Mouse (Mus musculus) layer of hippocampus, postnatal 14 days (tissue): ENCODE results near the gene Cptp. TPM values are rescaled to one million over a fixed set of nuclear protein-coding genes. Genes with fewer than 3 reads are reported as not detected.
A peak's percentile ranks its signal among the peaks of the same experiment; 100 is the strongest.

Experiments
- DNase-seq, 2 experiments: peaks; one replicate each; pipeline ENCODE4 v3.0.0; 2021 to 2022; ENCODE audit warnings: low spot score in 2 of 2, mixed read lengths in 1 of 2
- long read RNA-seq, 2 experiments: library from polyadenylated mRNA; stranded (forward); transcript quantifications; one replicate each; pipeline ENCODE4 v2.0.0; 2021
- total RNA-seq, 2 experiments: library from RNA; stranded (reverse); gene quantifications; 2 replicates each; pipeline ENCODE4 v1.2.3; 2021

The Cptp gene
- 10 to 100 TPM; 29.5 to 31.2 TPM for total RNA-seq
- long read RNA-seq, experiment 1, transcript Cptp-201 (3 exons, 2,662 nt), result major isoform, 11 of 22 reads
- long read RNA-seq, experiment 1, partial matches to known transcripts, result 6 of 22 reads
- long read RNA-seq, experiment 1, other reads (novel, unspliced or antisense), result 5 of 22 reads
- long read RNA-seq, experiment 2, transcript Cptp-201 (3 exons, 2,662 nt), result major isoform, 38 of 49 reads
- long read RNA-seq, experiment 2, partial matches to known transcripts, result 7 of 49 reads
- long read RNA-seq, experiment 2, other reads (novel, unspliced or antisense), result 4 of 49 reads

DNA sequence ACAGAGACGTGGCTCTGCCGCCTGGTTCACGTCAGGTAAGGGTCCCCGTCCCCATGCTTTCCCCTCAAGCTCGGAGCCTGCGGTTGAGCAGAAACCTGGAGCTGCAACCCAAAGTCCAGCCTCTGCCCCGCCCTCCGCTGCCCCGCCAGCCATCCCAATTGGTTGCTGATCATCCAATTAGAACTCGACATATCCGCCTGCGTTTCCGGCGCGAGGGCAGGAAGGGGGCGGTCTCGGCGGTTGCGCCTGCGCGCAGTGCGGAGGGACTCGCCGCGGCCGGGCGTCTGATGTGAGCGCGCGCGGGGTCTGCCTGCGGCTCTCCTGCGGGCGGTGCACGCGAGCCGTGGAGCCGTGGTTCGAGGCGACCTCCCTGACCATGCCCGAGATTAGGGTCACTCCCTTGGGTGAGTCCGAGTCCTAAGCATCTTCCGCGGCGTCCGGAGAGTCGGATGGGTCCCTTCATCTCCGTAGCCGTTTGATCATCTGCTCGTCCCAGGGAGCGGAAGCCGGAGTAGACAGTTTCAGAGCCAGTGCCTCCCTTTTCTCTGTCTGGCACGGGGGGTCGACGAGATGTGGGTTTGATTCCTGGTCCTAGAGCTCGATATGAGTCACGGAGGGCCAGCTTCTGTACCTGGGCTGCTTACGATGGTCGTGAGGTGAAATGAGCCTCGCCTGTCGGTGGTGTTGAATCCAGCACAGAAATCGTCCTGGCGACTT is at the start of gene Cptp, which contains the start of gene Ints11:
Cptp (minus strand) TSS at position 124 of the 717 bp plus-strand sequence.
Ints11 (plus strand) TSS at position 230 of the 717 bp plus-strand sequence.
- peak; percentile 94 to 98 for DNase-seq

DNA sequence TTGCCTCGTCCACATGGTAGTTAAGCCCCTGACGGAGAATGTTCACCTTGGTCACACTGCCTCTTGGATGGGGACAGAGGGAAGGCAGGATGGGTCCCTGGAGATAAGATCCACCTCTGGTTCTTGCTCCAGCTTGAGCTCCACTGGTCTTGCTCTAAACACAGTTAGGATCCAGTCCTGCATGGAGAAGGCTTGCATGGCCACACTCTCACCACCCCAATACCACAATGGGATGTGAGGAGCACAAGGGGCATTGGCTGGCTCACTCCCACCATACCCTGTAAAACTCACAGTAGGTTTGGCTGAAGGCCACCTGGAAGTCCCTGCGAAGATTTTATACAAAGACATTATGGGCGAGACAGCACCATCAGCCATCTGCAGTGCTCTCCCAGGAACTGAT is 39.5 kb upstream of the Cptp start:
- peak; percentile 3 to 5 for DNase-seq

DNA sequence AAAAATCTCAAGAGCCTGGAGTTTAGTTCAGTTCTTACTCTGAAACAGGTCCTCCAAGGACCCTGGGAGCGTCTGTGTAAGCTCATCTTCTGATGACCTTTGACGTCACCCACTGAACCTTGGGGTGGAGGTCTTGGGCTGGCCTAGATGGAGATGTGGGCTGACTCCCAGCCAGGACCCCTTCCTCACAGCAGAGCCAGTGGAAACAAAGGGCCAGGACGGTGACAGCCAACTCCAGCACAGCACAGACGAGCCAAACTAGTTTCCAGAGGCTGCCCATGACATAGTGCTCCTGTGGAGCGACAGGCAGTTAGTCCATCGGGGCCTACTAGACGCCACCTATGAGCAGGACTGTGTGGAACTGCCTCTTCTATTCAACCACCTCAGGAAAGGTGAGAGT is 39.0 kb upstream of the Cptp start:
- peak; percentile 3 to 9 for DNase-seq

DNA sequence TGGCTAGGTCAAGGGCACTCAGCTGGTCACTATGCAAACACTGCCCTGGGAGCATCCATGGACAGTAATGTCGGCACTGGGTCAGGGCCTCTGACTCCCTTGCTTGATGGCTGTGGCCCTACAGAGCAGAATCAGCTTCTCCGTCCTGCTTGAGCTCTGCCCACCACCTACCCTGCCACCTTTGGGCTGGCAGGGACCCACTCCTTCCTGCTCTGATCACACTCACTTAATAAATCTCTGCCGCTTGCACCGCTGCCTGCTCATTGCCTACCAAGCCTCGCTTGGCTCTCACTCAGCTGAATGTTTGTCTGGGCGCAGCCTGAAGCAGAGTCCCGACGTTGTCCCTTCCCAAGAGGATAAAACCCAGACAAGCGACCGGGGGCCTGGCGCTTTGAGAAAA is 37.8 kb upstream of the Cptp start:
- DNase-seq, result no peak

DNA sequence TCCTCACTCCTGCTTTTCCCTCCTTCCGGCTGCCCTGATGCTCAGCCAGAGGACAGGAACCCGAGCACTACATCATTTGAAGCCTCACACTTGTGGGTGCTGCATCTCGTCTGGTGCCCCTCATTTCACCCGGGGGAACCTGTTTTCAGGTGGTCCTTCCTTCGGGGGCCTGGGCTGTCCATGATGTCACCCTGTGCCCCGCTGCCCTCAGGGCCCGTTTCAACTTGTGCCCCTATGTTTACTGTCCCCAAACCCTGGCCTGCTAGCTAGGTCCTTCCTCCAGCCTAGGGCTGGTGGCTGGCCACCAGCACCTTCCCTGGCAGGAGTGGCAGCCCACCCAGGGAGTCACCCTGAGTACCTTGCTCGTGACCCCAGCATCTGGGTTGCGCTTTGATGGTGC is 36.9 kb upstream of the Cptp start:
- DNase-seq, result no peak

DNA sequence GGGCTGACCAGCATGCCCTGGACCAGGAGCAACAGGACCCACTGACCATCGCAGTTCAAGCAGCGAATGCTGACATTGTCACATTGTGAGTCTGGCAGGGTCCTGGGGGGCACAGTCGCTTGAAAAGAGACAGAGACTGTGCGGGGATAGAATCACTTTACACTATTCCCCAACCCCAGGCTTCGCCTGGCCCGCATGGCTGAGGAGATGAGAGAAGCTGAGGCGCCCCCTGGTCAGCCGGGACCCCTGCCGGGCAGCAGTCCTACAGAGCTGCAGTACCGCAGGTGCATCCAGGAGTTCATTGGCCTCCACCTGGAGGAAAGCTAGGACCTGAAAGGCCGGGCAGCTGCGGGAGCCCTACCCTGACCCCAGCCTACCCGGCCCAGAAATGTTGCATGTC is 36.4 kb upstream of the Cptp start:
- no peak for DNase-seq

DNA sequence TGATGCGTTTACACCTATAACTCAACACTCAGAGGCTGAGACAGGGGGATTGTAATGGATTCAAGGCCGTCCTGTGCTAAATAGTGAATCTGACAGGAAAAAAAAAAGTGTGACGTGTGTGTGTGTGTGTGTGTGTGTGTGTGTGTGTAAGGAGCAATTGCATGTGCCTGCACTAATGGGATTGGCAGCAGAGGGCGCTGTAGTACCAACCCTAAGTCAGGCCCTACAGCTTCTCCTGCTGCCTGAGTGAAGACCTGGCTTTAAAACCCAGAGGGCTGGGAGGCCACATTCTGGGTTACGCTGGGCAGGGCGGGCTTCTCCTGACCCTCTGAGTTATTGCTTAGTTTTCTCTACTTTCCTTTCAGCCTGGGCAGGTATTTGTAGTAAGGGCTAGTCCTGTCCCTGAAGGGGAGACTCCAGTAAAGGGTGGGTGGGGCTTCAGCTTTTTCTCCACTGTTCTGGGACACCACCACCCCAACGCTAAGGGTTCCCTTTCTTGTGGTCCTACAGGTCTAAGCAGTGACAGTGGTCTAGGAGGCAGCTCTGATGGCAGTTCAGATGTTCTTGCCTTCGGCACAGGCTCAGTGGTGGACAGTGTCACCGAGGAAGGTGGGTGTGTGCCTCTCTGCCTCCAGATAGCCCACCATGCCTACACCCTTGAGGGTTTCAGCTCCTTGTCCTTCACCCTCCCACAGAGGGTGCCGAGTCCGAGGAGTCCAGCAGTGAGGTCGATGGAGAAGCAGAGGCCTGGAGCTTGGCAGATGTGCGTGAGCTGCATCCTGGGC is 35.3 kb upstream of the Cptp start:
- peak; percentile 24 to 39 for DNase-seq

DNA sequence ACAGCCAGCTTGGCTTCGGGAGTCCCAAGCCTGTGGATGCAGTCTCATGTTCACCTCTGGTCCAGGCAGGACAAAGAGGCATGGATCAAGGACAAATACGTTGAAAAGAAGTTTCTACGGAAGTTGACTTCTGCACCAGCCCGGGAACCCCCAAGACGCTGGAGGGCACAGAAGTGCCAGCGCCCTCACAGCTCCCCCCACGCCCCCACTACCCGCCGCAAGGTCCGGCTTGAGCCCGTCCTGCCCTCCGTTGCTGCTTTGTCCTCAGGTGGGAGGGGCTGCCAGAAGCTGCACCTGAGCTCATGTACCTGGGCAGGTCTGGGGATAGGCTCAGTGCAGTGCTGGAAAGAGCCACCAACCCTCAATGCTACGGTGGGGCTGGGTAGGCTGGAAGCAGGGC is 34.0 kb upstream of the Cptp start:
- DNase-seq, result no peak

DNA sequence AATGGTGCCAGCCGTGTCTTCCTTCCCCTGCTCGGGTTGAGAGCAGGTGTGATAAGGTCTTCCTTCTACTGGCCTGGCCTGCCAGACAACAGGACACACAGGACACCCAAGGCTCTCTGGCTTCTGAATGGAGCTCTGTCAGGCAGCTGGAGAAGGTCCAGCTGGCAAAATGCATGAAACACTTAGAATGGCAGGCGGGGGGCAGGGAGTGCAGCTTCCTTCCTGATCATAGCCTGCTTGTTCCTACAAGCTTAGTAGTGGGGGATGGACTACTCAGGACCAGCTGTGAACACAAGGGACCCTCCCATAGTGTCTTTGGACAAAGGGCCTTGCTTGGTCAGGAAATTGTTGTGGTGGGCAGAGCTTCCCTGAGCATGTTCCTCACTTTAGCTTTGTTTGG is 32.0 kb upstream of the Cptp start:
- peak; percentile 34 to 69 for DNase-seq

DNA sequence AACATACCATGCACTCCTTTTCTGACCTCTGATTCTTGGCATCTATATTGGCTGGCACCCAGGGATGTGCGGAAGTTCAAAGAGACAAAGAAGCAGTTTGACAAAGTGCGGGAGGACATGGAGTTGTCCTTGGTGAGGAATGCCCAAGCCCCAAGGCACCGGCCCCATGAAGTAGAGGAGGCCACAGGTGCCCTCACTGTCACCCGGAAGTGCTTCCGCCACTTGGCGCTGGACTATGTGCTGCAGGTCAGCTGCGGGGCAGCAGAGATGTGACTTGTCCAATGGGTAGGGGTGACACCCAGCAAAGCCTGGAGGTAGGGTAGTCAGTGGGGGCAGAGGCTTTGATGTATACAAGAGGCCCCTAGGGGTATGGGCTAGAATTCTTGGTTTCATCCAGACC is 30.1 kb upstream of the Cptp start:
- DNase-seq, result no peak

DNA sequence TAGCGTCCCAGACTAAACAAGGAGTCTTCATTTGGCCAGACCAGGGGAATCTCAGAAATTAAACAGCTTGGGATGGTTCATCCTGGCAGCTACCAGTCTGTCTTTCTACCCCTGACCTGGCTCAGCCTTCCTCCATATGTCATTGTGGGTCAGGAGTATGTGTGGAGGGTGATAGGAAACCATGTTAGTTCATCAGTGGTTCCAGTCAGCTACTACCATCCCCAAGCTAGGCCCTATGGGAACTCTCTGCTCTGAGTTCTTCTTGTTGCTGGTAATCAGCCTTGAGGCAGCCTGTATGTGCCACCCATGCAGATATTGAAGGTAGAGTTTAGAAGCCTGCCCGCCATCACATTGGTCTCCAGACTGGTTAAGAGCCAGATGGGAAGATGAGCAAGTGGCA is 29.1 kb upstream of the Cptp start:
- peak in 1 of 2 experiments; percentile 1 for DNase-seq

DNA sequence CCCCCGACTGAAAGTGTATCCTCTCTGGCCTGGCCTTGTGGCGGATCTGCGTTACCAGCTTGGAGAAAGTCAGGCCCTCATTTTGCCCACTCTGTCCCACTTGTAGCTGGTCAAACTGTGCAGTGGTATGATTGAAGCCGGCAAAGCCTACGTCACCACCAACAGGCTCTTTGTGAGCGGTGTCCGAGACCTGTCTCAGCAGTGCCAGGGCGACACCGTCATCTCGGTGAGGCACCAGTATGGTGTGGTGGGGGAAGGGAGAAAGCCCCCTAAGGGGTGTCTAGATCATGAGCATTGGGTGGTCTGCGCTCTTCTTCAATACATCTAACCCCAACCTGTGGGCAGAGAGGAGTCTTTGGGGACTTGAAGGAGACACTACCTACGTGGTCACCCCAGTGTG is 27.2 kb upstream of the Cptp start:
- no peak for DNase-seq

DNA sequence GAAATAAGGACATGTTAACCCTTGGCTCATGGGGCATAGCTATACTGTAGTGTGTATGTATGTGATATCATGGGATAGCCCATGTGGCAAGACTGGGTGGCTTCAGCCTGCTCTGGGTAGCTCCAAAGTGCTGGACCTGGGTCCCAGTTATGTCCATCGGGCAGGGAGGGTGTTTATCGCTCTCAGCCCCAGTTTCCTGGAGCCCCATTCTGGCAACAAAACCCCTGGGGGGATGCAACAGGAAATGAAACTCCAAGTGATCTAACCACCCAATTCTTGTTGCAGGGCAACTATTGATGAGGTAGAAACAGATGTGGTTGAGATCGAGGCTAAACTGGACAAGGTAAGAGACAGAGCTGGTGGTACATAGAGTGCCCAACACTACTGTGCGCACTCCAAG is 26.6 kb upstream of the Cptp start:
- no peak for DNase-seq

DNA sequence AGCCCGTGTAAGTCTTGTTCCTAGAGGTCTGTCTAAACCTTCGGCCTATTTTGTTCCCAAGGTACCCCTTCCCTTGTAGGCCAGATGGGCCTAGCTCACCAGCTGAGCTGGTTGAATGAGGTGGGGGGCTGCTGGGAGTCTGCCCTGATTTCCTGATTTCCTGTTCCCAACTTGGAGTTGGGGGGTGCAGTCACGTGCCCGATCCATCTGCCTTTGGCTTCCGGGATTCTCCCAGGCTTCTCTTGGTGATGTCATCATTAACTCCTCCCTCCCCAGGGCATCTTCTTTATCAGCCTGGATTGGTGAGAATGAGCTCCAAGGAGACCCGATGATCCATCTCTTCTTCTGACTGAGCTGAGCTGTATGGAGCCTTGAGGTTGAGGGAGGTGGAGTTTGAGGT is 26.0 kb upstream of the Cptp start:
- DNase-seq, result peak; percentile 78 to 91

DNA sequence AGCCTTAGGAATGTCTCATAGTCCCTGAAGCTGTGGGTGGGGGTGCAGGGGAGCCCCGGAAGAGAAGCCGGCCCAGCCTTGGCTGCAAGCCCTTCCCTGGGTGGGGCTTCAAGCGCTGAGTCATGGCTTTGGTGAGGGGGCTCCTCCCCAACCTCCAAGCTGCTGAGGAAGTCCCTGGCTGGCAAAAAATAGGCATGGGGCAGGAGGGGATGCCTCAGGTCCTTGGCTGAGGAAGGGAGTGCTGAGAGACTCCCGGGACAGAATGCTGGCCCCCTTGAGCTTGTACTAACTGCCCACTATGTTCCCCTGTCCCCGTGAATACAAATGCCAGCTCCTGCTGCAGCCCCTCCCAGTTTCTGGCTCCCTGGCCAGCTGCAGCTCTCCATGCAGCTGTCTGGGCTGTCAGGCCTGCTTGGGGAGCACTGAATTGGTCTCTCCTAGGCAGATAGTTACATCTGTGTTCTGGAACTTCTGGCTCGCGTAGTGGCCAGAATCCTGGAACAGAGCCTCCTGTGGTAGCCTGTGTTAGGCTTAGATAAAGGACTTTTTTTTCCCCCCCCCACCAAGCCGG is 25.2 kb upstream of the Cptp start:
- peak; percentile 74 to 78 for DNase-seq

DNA sequence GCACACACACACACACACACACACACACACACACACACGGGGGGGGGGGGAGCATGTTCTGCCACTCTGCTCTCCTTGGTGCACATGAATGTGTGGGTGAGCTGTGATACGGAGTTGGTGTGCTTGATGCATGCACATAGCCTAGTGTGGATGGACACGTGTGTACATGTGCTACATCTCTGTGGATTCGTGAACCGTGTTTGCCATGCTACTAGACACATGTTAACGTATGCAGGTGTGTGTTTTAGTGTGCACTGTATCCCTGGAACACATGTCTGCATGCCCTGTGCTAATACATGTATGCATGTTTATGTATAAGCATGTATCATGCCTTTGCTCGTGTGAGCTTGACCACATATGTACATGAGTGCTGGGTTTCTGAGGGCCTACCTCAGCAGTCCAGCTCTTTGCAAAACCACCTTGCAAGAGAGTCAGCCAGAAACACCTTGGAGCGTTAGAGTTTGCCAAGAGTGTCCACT is 24.0 kb upstream of the Cptp start:
- DNase-seq, result no peak

DNA sequence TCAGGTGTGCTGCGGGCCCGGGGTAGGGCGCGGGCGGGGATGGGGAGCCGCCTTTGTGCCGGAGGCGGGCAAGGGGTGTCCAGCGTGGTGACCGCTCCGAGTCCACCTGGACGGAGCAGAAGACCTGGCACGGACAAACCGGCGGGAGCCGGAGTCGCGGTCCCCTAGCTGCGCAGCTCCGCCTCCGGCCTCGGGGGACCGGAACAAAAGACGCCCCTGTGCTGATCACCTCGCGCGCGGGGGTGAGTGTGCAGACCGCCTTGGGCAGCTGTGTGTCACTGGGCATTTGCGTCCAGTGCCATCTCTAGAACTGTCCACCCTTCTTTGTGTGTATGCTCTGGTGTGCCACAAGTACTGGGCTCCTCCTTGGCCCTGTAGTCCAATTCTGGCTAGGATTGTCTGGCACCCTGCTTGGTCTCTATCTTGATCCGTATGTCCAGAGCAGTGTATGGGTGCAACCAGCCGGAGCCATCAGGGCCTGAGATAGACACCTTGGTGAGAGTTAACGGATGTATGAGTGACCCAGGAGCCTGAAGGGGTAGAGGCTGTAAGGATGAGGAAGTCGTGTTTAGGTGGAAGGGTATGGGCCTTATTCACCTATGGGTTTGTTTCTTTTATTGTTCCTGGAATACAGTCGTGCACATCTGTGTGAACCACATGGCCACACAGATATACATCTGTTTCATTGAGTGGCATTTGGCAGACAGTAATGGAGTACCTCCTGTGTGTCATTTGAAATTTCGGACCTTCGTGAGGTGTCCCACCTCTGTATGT is 23.4 kb upstream of the Cptp start:
- no peak for DNase-seq

DNA sequence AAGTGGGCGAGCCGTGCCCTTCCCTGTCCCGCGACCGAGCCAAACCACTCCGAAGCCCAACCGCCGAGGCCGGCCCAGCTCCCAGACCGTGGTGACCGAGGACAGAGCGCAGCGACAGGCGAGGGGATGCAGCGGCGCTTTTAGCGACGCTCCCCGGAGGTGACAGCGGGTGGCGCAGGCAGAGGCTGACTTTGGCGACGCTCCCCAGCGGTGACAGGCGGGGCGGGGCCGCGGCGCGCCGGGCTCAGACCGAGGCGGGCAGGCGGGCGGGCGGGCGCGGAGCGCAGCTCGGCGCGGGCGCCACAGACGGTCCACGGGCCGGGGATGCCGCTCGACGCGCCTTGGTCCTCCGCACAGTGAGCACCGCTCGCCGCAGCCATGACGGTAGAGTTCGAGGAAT is 22.8 kb upstream of the Cptp start:
- DNase-seq, result peak in 1 of 2 experiments; percentile 83

DNA sequence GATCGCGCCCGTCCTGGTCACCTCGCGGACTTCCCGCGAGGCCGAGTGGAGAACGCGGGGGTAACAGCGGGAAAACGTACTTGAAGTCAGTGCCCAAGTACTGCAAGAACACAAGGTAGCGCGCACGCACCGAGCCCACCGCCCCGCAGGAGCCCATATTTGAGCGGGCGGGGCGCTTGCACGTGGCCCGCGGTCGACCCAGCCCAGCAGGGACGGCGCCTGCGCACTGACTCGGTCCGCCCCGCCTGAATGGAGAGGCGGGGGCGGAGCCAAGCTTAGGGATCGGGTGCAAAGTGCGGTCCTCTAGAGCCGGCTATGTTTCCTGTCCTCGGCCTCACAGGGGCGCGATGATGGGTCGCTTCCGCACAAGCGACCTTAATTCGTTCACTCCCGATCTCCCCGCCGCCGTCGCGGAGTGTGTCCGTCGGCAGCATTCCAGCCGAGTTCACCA is 22.3 kb upstream of the Cptp start, which contains the start of the genes Pusl1 and Acap3:
Pusl1 (minus strand) TSS at position 231 of the 451 bp plus-strand sequence.
Acap3 (plus strand) TSS at position 272 of the 451 bp plus-strand sequence.
- peak; percentile 94 to 98 for DNase-seq

DNA sequence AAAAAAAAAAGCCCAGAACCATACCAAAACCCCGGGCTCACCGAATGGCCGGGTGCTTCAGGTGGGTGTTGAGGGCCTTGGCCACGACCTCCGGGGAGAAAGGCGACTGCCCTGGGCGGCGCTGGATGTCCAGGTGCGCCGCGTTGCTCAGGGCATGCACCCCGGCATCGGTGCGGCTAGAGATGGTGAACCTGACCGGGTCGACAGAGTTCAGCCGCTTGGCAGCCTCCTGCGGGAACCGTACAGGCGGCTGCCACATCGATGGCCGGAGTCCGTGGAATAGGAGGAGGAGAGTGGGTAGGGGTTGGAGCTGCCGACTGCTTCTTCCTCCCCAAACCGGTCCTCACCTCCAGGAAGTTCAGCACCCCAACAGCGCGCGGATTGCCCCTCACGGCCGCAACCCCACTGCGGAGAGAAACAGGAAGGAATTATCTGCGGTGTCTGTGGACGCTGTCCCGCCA is 21.8 kb upstream of the Cptp start:
- no peak for DNase-seq
